28 mouse cellular contexts compared by ENCODE assay signal in the genomic region with DNA sequence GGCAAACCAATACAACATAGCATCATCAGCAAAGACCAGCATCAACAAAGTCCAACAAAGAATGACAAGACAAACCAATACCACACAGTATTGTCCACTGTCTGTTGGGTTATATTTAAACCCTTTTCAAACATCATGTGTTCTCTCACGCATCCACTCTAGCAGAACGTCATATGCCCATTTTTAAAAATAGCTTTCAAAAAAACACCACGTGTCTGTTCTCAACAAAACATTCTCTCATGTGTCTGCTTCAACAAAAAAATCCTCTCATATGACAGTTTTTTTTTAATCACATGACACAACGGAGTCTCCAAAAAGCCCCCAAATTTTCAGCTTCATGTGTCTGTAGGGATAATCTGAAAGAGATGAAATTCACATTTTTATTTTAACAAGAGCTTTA. TPM values are rescaled to one million over a fixed set of nuclear protein-coding genes. Genes with fewer than 3 reads are reported as not detected.
A peak's percentile ranks its signal among the peaks of the same experiment; 100 is the strongest.
DNase-seq lines count a peak whose midpoint lies in the region; ATAC-seq and TF ChIP-seq lines count a peak whose summit lies in the region.
"Had no signal": no experiment of that assay in that cellular context is flagged by ENCODE, and none has a peak within 500 bp of the region (broad histone marks: within the 10 kb centered on the region; RNA-seq: fewer than 3 reads in every experiment).

No protein-coding gene starts in this region.

- peaks cover 5% of the 10 kb centered on the region for H3K4me1 ChIP-seq in spleen, adult 2 months (ENCODE audit: control insufficient read depth, insufficient read depth, insufficient read length)
- peaks cover 11% of the 10 kb centered on the region for H3K4me1 ChIP-seq in bone marrow macrophage, adult 2 months (ENCODE audit: control insufficient read depth, insufficient read depth, low read length)
- H3K4me1 ChIP-seq in heart, embryonic 11.5 days (ENCODE audit: control insufficient read depth, insufficient read depth, low read length), result no peaks in the 10 kb centered on the region
- H3K4me1 ChIP-seq: forebrain, embryonic 10.5 days; forebrain, embryonic 13.5 days; heart, embryonic 10.5 days; hindbrain, embryonic 10.5 days; hindbrain, embryonic 13.5 days had no signal

- WGBS in spleen, adult 2 months, result 19% methylated on average over 4 of the region's 4 CpGs
- WGBS in heart, embryonic 11.5 days (ENCODE audit: insufficient replicate concordance), result 75% methylated on average over 4 of the region's 4 CpGs

- no peak overlapping the region for H3K4me2 ChIP-seq in heart, embryonic 11.5 days
- H3K4me2 ChIP-seq: forebrain, embryonic 13.5 days; hindbrain, embryonic 13.5 days had no signal

- no peaks in the 10 kb centered on the region for H3K36me3 ChIP-seq in spleen, adult 2 months (ENCODE audit: control insufficient read depth, insufficient read depth, low read length)
- H3K36me3 ChIP-seq in splenic B cell, adult 2 months (ENCODE audit: control insufficient read depth, insufficient read depth, low read length, poor library complexity, severe bottlenecking), result no peaks in the 10 kb centered on the region
- no peaks in the 10 kb centered on the region for H3K36me3 ChIP-seq in heart, embryonic 11.5 days (ENCODE audit: control insufficient read depth, insufficient read depth, low read length)
- H3K36me3 ChIP-seq: forebrain, embryonic 10.5 days; G1E; heart, embryonic 10.5 days; hindbrain, embryonic 10.5 days; hindbrain, embryonic 13.5 days had no signal

- H3K27ac ChIP-seq in spleen, adult 2 months (ENCODE audit: insufficient read depth, low read length), result no peak overlapping the region; the same call in 1 of the 2 replicates
- peak overlapping the region; percentile 88 for H3K27ac ChIP-seq in bone marrow macrophage, adult 2 months (ENCODE audit: insufficient read depth, low read depth, low read length)
- no peak overlapping the region for H3K27ac ChIP-seq in heart, embryonic 11.5 days (ENCODE audit: low read depth, low read length)
- H3K27ac ChIP-seq: forebrain, embryonic 10.5 days; forebrain, embryonic 13.5 days; heart, adult 2 months; heart, embryonic 10.5 days; hindbrain, embryonic 10.5 days; hindbrain, embryonic 13.5 days had no signal

- TF ChIP-seq POLR2A in spleen, adult 2 months (IDR thresholded peaks at IDR 0.05; ENCODE audit: low read depth, low read length), result peak; percentile 17; the same call in 1 of the 2 replicates
- no peak for TF ChIP-seq POLR2A in bone marrow macrophage, adult 2 months (IDR thresholded peaks at IDR 0.05; ENCODE audit: borderline replicate concordance, low read depth, low read length)

- no peaks in the 10 kb centered on the region for H3K9me3 ChIP-seq in heart, embryonic 11.5 days (replicated peaks; ENCODE audit: control insufficient read depth, low read length)
- H3K9me3 ChIP-seq: forebrain, embryonic 10.5 days; forebrain, embryonic 13.5 days; G1E; heart, embryonic 10.5 days; hindbrain, embryonic 10.5 days; hindbrain, embryonic 13.5 days had no signal

- no peak for TF ChIP-seq CTCF in spleen, adult 2 months (IDR thresholded peaks at IDR 0.05; ENCODE audit: extremely low read depth, insufficient read depth, insufficient read length, insufficient replicate concordance)
- no peak for TF ChIP-seq CTCF in bone marrow macrophage, adult 2 months (IDR thresholded peaks at IDR 0.05; ENCODE audit: low read depth, low read length)

- H3K9ac ChIP-seq in heart, embryonic 11.5 days (ENCODE audit: low read depth, low read length), result no peak overlapping the region
- H3K9ac ChIP-seq: forebrain, embryonic 13.5 days; hindbrain, embryonic 13.5 days had no signal

- DNase-seq in spleen, adult 2 months (ENCODE audit: low read depth in 1 of 2, low spot score in 2 of 2), result peak in 1 of 2 experiments; percentile 87
- no peak for DNase-seq in spleen, adult 18-20 months
- peak; percentile 93 for DNase-seq in splenic B cell, adult 2 months (ENCODE audit: low read depth, low spot score)
- DNase-seq in kidney, adult 8-10 months, result no peak
- DNase-seq: adrenal gland, adult 8-10 months; adrenal gland, postnatal 25 days; cerebellum, adult 18-20 months; cerebellum, adult 9-10 months; cerebellum, postnatal 14 days; gastrocnemius, postnatal 10 days; gastrocnemius, postnatal 36 days; heart, adult 2 months; heart, postnatal 36 days had no signal

- H3K27me3 ChIP-seq in spleen, adult 2 months (ENCODE audit: control insufficient read depth, insufficient read depth, low read length), result no peaks in the 10 kb centered on the region
- H3K27me3 ChIP-seq in splenic B cell, adult 2 months (ENCODE audit: control insufficient read depth, insufficient read depth, low read length, poor library complexity, severe bottlenecking), result no peaks in the 10 kb centered on the region
- no peaks in the 10 kb centered on the region for H3K27me3 ChIP-seq in heart, embryonic 11.5 days (ENCODE audit: control insufficient read depth, insufficient read depth, low read length)
- H3K27me3 ChIP-seq: forebrain, embryonic 13.5 days; hindbrain, embryonic 13.5 days had no signal

- peak; percentile 37 for ATAC-seq in CD4-positive, CD25-positive, alpha-beta regulatory T cell, adult 4 months
- ATAC-seq in heart, embryonic 11.5 days (replicated peaks; ENCODE audit: insufficient number of reproducible peaks, low FRiP score, low TSS enrichment), result no peak
- ATAC-seq in inflammation-experienced regulatory T-cells, adult 6 months, result no peak
- ATAC-seq: forebrain, embryonic 13.5 days; forebrain, embryonic 16.5 days; hindbrain, embryonic 16.5 days; Patski had no signal

- no peak overlapping the region; the same call in 1 of the 2 replicates for H3K4me3 ChIP-seq in spleen, adult 2 months (ENCODE audit: extremely low read depth, insufficient read depth, insufficient read length)
- H3K4me3 ChIP-seq in bone marrow macrophage, adult 2 months (ENCODE audit: insufficient read depth, low read length), result no peak overlapping the region
- no peak overlapping the region for H3K4me3 ChIP-seq in heart, embryonic 11.5 days (ENCODE audit: low read depth, low read length)
- H3K4me3 ChIP-seq: forebrain, embryonic 10.5 days; forebrain, embryonic 13.5 days; heart, adult 2 months; heart, embryonic 10.5 days; hindbrain, embryonic 10.5 days; hindbrain, embryonic 13.5 days had no signal

RNA-seq across cellular contexts. Expression of gene Ms4a4a, which starts 12.4 kb away (rescaled TPM):
- 0.45 and 0.83 TPM in 2 replicates for polyA plus RNA-seq in spleen, adult 2 months (2012; rRNA removed)
- 1 to 10 TPM in 1 of 2 experiments, under 1 TPM in 1; 0.84 to 1.8 TPM for polyA plus RNA-seq in CD4-positive, CD25-positive, alpha-beta regulatory T cell, adult 4 months (2017; shearing (Covaris generic))
- 434 TPM in 2 replicates for polyA plus RNA-seq in bone marrow macrophage, adult 2 months (2012; ENCODE audit: insufficient read depth, insufficient read length, missing spikeins)
- 0.27 and 1.0 TPM in 2 replicates for polyA plus RNA-seq in heart, embryonic 11.5 days (2014; fragmentation: Nextera tagmentation; extraction: Ambion mirVana)
- 1 to 10 TPM in 2 of 3 experiments, not detected in 1; 1.2 to 3.9 TPM for polyA plus RNA-seq in inflammation-experienced regulatory T-cells, adult 6 months (2017; shearing (Covaris generic))
- polyA plus RNA-seq: G1E, Patski had no signal

RNA-seq across cellular contexts. Expression of gene Ms4a4c, which starts 16.9 kb away (rescaled TPM):
- polyA plus RNA-seq in spleen, adult 2 months (2012; rRNA removed), result 8.5 and 9.4 TPM in 2 replicates
- 10 to 100 TPM; 61.4 to 84.8 TPM for polyA plus RNA-seq in CD4-positive, CD25-positive, alpha-beta regulatory T cell, adult 4 months (2017; shearing (Covaris generic))
- polyA plus RNA-seq in bone marrow macrophage, adult 2 months (2012; ENCODE audit: insufficient read depth, insufficient read length, missing spikeins), result 49.2 and 54.0 TPM in 2 replicates
- not detected in 2 replicates for polyA plus RNA-seq in heart, embryonic 11.5 days (2014; fragmentation: Nextera tagmentation; extraction: Ambion mirVana)
- 10 to 100 TPM; 37.0 to 78.1 (median 53.9) TPM for polyA plus RNA-seq in inflammation-experienced regulatory T-cells, adult 6 months (2017; shearing (Covaris generic))
- polyA plus RNA-seq: embryonic facial prominence, embryonic 11.5 days; forebrain, embryonic 10.5 days; forebrain, embryonic 13.5 days; forebrain, embryonic 16.5 days; G1E; heart, embryonic 10.5 days; Patski had no signal

RNA-seq across cellular contexts. Expression of gene Ms4a7, which starts 51.7 kb away (rescaled TPM):
- polyA plus RNA-seq in spleen, adult 2 months (2012; rRNA removed), result 2.1 and 7.5 TPM in 2 replicates
- polyA plus RNA-seq in CD4-positive, CD25-positive, alpha-beta regulatory T cell, adult 4 months (2017; shearing (Covaris generic)), result not detected
- polyA plus RNA-seq in bone marrow macrophage, adult 2 months (2012; ENCODE audit: insufficient read depth, insufficient read length, missing spikeins), result 2,313 and 2,384 TPM in 2 replicates
- polyA plus RNA-seq in heart, embryonic 11.5 days (2014; fragmentation: Nextera tagmentation; extraction: Ambion mirVana), result 0.49 TPM in 1 of 2 replicates, not detected in the other
- polyA plus RNA-seq in inflammation-experienced regulatory T-cells, adult 6 months (2017; shearing (Covaris generic)), result under 1 TPM in 1 of 3 experiments, not detected in 2; 0.68 TPM
- polyA plus RNA-seq: forebrain, embryonic 10.5 days; G1E; heart, embryonic 10.5 days had no signal

RNA-seq across cellular contexts. Expression of gene Ms4a4b, which starts 55.7 kb away (rescaled TPM):
- polyA plus RNA-seq in spleen, adult 2 months (2012; rRNA removed), result 44.9 and 62.0 TPM in 2 replicates
- polyA plus RNA-seq in CD4-positive, CD25-positive, alpha-beta regulatory T cell, adult 4 months (2017; shearing (Covaris generic)), result 1,000 to 10,000 TPM; 2,426 to 2,599 TPM
- 5.6 and 8.4 TPM in 2 replicates for polyA plus RNA-seq in bone marrow macrophage, adult 2 months (2012; ENCODE audit: insufficient read depth, insufficient read length, missing spikeins)
- polyA plus RNA-seq in heart, embryonic 11.5 days (2014; fragmentation: Nextera tagmentation; extraction: Ambion mirVana), result not detected in 2 replicates
- 1,000 to 10,000 TPM; 2,395 to 2,899 (median 2,705) TPM for polyA plus RNA-seq in inflammation-experienced regulatory T-cells, adult 6 months (2017; shearing (Covaris generic))
- polyA plus RNA-seq: embryonic facial prominence, embryonic 11.5 days; forebrain, embryonic 10.5 days; forebrain, embryonic 13.5 days; forebrain, embryonic 16.5 days; G1E; heart, embryonic 10.5 days; heart, embryonic 14.5 days; hindbrain, embryonic 10.5 days; hindbrain, embryonic 13.5 days; hindbrain, embryonic 16.5 days had no signal

Comparison
In these comparisons a context has a peak if more than half of its experiments do, and no peak if none do; other contexts are left out.
1. RNA of gene Ms4a4a, which starts 12.4 kb away (polyA plus RNA-seq): 434 TPM in bone marrow macrophage, adult 2 months; 0.84 to 1.8 TPM in CD4-positive, CD25-positive, alpha-beta regulatory T cell, adult 4 months, 1.2 to 3.9 TPM in inflammation-experienced regulatory T-cells, adult 6 months, 0.27 to 1.0 TPM in heart, embryonic 11.5 days and 0.45 to 0.83 TPM in spleen, adult 2 months; every median in the first group is over 10 times any median in the second.
2. RNA of gene Ms4a7, which starts 51.7 kb away (polyA plus RNA-seq): 2,313 to 2,384 TPM in bone marrow macrophage, adult 2 months; 2.1 to 7.5 TPM in spleen, adult 2 months, 0.49 TPM in heart, embryonic 11.5 days, not detected in CD4-positive, CD25-positive, alpha-beta regulatory T cell, adult 4 months and 0.68 TPM in inflammation-experienced regulatory T-cells, adult 6 months; every median in the first group is over 100 times any median in the second.